Mouse (Mus musculus) induced T-regulatory cell, adult 2 months (primary cell): ENCODE results near the gene Dtd1.

Source experiments
- DNase-seq: peaks from one replicate; pipeline ENCODE4 v3.0.0-alpha.2; 2012; ENCODE audit warnings: low read depth

The Dtd1 gene

GRCm38 (mm10) chr2:144640101-144640500 lies 40.4 kb downstream of the Dtd1 start:
- no peak for DNase-seq

- DNase-seq = no peak
Observed at GRCm38 (mm10) chr2:144641991-144642390, 42.3 kb downstream of the Dtd1 start.

- DNase-seq = no peak
Observed at GRCm38 (mm10) chr2:144646360-144646759, 46.7 kb downstream of the Dtd1 start.

GRCm38 (mm10) chr2:144647151-144647550 lies 47.5 kb downstream of the Dtd1 start:
- DNase-seq = no peak

GRCm38 (mm10) chr2:144649960-144650359 lies 50.3 kb downstream of the Dtd1 start:
- no peak for DNase-seq

GRCm38 (mm10) chr2:144652841-144653240 lies 53.1 kb downstream of the Dtd1 start:
- no peak for DNase-seq

GRCm38 (mm10) chr2:144655307-144655706 lies 55.6 kb downstream of the Dtd1 start:
- no peak for DNase-seq

- no peak for DNase-seq
Observed at GRCm38 (mm10) chr2:144668507-144668906, 68.8 kb downstream of the Dtd1 start.

GRCm38 (mm10) chr2:144670289-144670930 lies 70.7 kb downstream of the Dtd1 start:
- no peak for DNase-seq

GRCm38 (mm10) chr2:144672397-144672796 lies 72.7 kb downstream of the Dtd1 start:
- DNase-seq = no peak

- DNase-seq = no peak
Observed at GRCm38 (mm10) chr2:144676546-144677228, 77.0 kb downstream of the Dtd1 start.

- no peak for DNase-seq
Observed at GRCm38 (mm10) chr2:144677229-144677571, 77.5 kb downstream of the Dtd1 start.

GRCm38 (mm10) chr2:144678779-144679178 lies 79.1 kb downstream of the Dtd1 start:
- no peak for DNase-seq

- DNase-seq = no peak
Observed at GRCm38 (mm10) chr2:144679394-144679793, 79.7 kb downstream of the Dtd1 start.

- peak; percentile 4 for DNase-seq
Observed at GRCm38 (mm10) chr2:144692219-144692732, 92.6 kb downstream of the Dtd1 start.

GRCm38 (mm10) chr2:144692777-144693176 lies 93.1 kb downstream of the Dtd1 start:
- no peak for DNase-seq

- no peak for DNase-seq
Observed at GRCm38 (mm10) chr2:144694923-144695322, 95.2 kb downstream of the Dtd1 start.

GRCm38 (mm10) chr2:144698046-144698445 lies 98.3 kb downstream of the Dtd1 start:
- no peak for DNase-seq

GRCm38 (mm10) chr2:144700608-144701007 lies 100.9 kb downstream of the Dtd1 start:
- DNase-seq = no peak

- no peak for DNase-seq
Observed at GRCm38 (mm10) chr2:144701415-144702149, 101.9 kb downstream of the Dtd1 start.

GRCm38 (mm10) chr2:144709285-144709684 lies 109.6 kb downstream of the Dtd1 start:
- DNase-seq = no peak

- DNase-seq = no peak
Observed at GRCm38 (mm10) chr2:144709704-144710103, 110.0 kb downstream of the Dtd1 start.

- DNase-seq = no peak
Observed at GRCm38 (mm10) chr2:144714596-144714995, 114.9 kb downstream of the Dtd1 start.
